Mouse (Mus musculus) layer of hippocampus, adult 9-10 months (tissue): Measurements from ENCODE around the gene Gna15.

Experiments
- DNase-seq: peaks from one replicate; pipeline ENCODE4 v3.0.0; 2022; ENCODE audit warnings: low spot score

Gna15 gene

DNA sequence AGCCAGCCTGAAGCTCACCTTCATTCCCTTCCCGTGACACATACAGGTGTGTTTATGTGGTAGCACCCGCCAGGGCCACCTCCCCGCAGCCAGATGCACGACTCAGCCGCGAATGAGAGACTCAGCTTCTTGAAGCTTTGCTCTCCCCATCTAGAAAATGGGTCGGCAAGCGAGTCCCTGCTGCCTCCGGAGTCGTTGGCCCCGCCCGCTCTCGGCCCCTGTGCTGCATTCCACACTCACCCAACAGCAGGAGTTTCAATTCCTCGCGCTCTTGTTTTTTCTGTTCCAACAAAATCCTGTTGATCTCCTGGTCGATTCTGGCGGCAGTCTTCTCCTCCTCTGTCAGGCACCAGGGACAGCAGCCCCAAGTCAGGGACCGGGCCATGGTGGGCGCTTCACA, 455 bp downstream of the Gna15 start:
- DNase-seq, result no peak

DNA sequence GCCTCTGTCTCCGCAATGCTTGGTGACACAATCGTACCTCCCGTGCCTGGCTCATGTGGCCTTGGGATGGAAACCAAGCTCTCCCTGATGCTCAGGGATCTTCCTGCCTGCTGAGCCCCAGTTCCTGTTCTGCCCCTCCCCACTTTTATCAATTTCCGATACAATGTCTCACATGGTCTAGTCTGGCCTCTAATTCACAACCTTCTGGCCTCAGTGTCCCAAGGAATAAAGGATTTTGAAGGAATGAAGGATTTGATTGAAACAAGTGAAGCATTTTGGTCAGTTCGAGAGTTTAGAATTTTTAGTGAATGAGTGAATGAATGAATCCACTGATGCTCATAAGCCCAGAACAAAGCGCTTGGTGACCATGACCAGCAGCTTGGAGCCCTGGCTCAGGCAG, 883 bp downstream of the Gna15 start:
- DNase-seq, result no peak

DNA sequence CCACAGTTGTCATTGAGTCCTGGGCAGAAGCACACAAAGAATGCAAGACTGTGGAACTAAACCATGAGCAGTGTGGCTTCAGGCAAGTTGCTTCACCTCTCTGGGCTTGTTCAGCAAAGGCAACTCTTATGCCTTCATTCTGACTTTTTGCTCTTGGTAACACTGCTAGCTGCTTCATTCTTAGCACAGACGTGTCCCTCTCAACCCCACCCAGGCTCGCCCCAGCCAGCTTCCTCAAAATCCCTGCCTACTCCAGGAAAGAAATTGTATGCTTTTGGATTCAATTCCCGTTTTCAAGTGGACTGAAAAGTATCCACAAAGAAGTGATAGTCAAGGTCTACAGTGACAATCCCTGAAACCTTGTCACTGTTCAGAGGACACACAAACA, 4.1 kb downstream of the Gna15 start:
- no peak for DNase-seq

DNA sequence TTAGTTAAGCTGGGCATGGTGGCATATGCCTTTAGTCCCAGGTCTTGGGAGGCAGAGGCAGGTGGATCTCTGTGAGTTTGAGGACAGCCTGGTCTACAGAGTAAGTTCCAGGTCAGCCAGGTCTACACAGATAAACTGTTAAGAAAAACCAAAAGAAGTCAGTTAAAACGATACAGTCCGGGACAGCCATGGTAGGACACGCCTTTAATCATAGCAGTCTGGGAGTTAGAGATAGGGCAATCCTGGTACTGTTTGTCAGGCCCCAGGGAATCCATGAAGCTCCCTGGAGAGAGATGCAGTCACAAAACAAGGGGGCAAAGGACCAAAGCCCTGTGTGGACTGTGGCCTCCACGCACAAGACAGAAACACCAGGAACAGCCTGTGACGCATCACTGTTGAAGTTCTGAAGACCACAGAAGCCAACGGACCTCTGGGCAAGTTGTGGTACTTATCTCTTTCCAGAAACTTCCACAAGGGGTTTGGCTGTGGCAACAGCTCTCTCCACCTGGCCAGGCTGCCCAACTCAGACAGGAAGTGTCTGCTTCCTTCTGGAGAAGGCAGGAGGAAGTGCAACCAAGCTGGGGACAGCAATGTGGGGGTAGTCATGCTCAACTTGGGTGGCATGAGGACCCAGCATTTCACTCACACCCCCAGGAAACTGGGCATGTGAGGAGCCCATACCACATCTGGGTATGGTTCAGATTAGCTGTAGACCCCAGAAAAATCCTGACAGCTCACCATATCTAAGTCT, 4.6 kb downstream of the Gna15 start:
- DNase-seq, result no peak

DNA sequence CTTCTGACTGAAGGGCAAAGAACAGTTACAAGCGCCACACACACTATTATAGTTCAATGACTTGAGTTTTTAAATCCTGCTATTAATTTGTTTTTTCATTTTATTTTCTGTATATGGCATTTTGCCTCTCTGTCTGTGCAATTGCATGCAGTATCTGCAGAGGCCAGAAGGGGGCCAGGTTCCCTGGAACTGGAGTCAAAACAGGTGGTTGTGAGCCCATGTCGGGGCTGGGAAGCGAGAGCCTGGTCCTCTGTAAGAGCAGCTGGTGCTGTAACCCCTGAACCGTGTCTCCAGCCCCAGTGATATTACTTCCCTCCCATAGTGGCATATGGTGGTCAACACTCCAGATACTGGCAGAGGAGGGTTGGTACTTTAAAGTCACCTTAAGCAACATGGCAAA, 5.5 kb downstream of the Gna15 start:
- no peak for DNase-seq

DNA sequence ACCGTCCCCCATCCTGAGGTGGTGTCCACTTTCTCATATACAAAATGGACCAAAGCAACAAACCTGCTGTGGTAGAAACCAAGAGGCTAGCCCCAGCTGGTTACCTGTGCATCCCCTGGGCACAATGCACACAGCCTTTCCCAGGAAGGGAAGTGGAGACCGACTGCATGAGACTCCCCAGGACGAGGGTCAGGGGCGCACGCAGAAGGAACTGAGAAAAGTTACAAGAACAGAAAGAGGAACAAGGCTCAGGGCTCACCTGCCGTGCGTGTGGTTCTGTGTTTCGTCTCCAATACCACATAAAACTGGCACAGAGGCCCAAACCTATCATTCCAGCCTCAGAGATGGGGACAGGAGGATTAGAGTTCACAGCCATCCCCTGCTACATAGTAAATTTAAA, 6.8 kb downstream of the Gna15 start:
- no peak for DNase-seq

DNA sequence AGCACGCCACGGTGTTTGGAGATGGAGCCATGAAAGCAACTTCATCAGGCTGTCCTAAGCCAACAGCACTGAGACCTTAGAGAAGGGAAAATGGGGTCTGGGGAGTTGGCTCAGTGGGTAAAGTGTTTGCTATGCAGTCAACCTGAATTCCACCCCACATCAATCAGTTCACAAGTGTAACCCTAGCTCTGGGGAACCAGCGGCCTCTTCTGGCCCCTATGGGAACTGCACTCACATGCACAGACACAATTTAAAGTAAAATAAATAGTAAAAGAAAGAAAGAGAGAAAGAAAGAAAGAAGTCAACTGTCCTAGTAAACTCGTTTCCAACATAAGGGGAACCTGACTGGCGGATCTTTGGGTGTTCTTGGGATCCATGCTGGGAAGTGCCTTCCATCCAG, 10.2 kb downstream of the Gna15 start:
- no peak for DNase-seq

DNA sequence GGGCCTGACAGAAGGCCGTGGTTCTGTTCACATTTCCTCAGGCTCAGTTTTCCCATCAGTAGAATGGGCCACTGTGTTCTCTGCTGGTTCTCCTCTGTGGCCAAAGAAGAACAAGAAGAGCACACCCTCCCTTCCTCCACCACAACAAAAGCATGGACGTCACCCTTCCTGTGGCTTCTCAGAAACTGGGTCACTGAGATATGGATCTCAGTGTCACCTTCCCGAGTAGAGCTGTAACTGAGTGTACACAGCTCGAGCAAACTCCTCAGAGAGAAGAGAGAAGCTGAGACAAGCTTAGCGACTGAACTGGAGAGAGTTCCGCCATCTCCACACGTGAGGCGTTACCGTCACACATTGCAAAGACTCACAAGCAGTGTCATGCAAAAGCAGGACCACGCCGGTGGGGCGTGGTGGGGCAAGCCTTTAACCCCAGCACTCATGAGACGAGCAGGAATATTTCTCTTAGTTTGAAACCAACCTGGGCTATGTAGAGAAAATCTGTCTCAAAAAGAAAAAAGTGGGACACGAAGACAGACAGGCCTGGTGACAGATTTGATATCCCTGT, 13.7 kb downstream of the Gna15 start:
- DNase-seq, result no peak

DNA sequence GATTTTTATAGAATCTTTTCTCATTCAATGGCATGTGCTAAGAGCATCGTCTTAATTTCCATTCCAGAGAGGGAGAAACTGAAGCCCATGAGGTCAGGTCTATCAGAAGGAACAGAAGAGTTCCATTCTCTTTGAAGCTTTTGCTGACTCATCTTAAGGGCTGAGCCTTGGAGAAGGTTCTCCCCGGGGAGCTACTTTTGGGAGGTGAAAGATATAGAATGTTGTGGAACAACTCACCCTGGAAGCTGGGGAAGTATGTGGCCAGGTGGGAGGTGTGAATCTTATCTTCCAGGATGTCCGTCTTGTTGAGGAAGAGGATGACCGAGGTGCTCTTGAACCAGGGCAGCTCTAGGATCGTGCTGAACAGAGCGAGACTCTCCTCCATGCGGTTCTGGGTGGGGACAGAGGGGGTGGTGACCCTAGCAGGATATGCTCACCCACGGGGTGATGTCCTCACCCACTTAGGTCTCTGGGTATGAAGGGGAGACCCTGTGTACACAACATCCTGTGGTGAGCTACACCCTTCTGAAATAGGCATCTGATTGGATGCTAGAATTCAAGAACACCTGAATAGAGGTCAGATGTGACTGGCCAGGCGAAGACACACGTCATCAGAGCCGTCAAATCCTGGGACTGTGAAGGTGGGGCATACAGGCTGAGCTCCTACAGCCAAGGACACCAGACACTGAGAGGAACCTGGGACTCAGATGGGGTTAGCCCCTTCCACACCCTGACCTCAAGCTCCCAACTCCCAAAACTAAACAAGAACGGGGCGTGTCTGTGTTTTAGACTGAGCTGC, 16.1 kb downstream of the Gna15 start:
- DNase-seq, result no peak

DNA sequence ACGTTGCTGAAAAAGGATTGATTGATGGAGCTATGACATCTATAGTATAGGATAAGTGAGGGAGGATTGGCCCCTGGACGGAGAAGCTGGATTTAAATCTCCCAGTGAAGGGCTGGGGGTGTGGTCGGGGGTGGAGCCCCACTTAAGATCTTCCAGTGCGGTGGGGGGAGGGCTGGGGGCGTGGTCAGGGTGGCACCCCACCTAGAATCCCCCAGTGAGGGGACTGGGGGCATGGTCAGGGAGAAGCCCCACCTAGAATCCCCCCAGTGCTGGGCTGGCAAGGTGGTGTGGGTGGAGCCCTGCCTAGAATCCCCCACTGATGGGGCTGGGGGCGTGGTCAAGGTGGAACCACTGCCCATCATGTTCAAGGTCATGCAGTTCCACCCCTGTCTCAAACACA, 16.9 kb downstream of the Gna15 start:
- DNase-seq, result no peak

DNA sequence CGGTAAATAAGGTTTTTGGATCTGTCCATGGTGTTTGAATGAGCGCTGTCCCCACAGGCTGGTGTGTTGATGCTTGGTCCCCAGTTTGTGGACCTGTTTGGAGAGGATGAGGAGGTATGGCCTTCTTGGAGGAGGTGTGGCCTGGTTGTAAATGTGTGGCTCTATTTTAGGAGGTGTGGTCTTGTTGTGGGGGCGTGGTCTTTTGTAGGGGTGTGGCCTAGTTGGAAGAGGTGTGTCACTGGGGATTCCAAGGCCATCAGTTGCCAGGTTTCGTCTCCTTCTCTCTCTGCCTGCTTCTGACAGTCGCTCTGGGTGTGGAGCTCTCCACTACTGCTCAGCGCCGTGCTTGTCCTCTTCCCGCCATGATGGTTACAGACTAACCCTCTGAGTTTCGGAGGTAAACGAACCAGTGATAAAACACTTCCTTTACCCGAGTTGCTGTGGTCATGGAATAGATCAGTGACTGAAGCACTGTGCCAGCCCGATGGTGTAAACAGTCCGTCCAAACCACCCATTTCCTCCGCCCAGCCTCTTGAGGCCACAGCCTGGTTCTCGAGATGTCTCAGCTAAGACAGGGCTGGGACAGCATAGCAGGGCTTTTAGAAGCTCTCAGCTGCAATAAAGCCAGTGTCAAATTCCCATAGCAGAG, 18.9 kb downstream of the Gna15 start:
- no peak for DNase-seq

DNA sequence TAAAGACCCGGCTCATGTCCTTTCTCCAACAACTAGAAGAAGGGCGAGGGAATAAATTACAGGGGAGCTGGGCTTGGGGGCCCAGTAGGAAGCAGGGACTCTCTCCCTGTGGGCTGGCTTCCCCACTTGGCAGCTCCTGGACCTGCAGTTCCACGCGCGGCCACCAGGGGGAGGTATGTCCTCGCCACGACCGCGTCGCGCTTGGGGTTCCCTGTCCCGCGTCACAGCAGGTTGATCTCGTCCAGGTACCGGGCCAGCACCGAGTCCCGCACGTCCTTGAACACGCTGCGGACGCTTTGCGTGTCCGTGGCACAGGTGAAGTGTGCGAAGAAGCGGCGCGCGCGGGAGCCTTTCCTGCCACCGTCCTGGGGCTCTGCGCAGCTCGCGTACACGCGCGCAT, 21.4 kb downstream of the Gna15 start:
- no peak for DNase-seq

DNA sequence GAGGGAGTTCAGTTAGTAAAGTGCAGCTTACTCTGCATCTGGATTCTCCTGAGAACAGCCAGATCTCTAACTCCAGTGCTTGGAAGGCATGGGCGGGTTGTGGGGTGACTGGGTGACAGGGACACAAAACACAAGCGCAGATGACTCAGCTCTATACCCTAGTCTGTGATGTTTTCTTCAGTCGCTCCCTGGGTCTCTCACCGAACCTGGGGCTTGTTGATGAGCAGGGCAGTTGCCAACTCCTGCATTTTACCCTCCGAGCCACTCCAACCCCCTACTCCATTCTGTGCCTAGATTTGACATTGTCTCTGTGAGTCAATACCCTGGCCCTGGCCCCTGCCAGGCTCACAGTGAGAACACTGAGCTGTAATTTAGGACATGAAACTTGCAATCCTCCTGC, 22.2 kb downstream of the Gna15 start:
- DNase-seq, result no peak

DNA sequence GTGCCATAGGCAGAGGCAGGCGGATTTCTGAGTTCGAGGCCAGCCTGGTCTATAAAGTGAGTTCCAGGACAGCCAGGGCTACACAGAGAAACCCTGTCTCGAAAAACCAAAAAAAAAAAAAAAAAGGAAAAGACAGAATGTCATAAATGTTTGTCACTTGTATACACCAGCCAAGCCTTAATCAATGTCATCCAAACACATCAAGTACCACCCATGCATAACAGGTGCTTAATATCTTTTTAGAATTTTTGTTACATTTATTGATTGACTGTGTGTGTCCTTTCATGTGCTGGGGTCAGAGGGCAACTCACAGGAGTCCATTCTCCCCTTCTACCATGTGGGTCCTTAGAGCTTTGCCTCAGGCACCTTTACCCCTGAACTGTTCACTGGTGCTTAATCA, 24.0 kb downstream of the Gna15 start, which contains the start of gene S1pr4:
Gene S1pr4, minus strand, starts transcription at position 101 of the 400 bp plus-strand sequence.
- DNase-seq, result no peak

DNA sequence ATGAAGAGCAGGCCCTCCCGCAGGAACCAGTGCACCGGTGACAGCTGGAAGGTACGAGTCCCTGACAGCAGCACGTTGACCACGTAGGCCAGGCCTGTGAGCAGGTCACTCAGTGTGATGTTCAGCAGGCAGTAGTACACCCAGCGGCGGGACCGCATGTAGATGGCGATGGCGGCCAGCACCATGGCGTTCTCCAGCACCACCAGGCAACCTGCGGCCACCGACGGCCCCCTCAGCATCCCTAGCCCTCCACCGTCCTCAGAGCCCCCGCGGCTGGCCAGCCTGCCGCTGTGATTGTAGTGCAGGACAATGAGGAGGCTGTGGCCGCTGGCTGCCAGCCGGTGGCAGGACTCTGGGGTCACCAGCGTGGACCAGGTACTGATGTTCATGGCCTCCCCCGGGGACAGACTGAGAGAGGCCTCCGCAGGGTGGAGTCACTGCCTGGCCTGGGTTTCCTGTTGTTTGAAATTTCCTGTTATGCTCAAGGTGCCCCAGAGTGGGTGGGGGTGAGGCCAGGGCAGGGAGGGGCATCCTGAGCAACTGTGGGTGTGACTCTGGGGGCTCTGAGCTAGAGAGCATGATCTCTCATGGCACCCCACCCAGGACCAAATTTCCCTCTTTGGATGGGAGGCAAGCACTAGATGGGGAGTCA, 24.6 kb downstream of the Gna15 start:
- no peak for DNase-seq

DNA sequence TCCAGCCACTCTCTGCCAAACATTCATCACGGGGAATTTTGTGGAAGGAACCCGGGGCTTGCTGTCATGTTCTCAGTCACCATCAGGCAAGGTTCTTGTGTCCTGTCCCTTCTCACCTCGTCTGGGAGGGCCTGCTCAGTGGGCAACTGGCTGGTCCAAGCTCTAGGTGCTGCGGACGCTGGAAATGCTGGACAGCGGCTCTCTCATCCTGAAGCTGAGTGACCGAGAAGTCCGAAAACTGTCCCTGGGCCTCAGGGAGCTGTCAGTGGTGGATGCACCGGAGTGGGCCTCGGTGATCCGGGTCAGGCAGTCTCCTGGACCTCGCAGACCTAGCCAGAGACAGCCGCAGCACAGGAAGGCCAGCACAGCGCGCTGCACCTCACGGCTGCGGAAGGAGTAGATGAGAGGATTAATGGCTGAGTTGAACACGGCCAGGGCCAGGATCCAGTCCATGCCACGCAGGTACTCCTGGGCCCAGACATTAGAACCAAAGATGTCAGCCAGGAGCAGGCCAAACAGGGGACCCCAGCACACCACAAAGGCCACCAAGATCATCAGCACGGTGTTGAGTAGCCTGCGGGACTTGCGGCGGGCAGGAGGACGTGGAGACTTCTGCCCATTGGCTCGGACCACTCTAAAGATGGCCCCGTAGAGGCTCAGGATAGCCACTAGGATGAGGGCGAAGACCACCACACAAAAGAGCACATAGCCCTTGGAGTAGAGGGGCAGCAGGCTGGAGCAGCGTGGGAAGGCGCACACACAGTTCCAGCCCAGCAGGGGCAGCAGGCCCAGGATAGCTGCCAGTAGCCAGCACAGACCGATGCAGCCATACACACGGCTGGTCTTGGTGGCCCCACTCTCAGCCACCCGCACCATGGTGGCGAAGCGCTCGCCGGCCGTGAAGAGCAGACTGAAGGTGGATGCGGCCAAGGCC, 25.4 kb downstream of the Gna15 start:
- DNase-seq, result no peak

DNA sequence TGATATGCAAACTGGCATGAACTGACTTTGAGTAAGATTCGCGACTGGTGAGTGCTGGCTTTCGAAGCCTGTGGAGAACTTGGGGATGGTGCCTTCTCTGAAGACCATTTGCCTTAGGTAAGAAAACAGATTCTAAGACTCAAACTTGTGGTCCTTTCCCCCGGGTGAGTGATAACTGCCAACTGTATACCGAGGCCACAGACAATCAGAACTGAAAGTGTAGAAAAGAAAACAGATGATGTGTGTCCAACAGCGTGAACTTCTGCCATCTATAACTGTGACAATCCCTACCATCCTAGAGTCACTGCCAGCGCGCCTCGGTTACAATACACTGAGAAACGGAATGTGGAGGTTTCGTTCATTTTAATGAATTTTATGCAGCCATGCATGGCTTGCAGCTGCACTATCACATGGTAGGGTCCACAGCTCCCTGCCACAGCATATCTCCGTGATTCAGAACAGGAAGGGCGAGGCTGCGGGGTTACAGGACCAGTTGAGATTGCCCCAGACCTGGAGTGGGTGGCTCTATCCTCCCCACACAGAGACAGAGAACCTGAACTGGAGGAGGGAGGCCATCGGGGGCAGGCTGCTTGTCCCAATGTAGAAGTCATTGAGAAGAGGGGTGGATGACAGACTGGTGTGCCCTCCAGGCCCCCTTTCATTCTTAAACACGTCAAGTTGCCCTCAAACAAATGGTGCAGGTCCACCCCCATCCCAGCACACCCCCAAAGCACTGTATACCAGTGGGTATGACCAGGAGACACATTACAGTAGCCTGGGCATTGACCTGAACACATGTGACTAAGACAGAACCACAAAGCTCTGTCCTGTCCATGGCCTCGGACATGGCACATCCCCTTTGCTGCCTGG, 26.4 kb downstream of the Gna15 start:
- no peak for DNase-seq

DNA sequence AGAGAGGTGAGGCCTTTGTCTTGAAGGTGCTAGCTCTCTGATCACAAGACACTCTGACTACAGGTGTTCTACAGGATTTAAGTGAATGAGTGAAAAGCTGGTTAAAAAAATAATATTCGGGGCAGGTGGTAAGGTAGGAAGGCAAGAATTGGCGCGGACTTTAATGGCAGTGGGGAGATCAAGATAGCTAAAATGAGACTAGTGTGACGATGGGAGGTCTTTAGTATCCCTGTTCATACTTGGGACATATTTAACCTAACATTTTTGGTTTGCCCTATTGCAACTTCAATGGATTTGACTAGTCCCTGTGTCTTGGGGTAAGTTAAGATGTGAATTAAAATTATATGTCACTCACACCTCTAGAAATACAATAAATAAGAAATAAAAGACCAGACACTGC, 27.1 kb downstream of the Gna15 start:
- DNase-seq, result no peak

DNA sequence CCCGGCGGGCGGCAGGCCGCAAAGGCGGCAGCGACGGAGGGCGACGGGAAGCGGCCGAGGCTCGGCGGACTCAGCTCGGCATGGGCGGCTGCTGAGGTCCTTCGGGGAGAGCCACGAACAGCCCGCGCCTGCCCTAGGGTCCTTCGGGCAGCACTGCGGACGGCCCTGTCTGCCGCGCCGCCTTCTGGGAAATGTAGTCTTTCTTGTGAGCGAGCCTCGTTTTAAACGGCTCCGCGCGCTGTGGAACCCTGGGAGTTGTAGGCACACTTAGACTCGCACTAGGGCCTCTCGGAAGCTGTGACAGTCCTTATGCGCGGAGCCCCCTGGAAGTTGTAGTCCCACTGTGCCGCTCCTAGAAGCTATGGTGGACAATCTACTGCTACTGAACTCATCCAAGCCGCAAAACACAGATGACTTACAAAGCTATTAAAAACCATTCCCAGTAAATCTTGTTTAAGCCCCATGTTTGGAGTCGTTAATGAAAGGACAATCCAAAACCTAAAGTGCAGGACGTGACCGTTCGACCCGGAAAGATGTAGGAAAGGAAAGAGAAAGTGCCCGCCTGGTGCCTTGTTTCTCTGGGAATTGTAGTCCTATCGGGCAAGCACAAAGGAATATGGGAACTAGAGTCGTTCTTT, 27.6 kb downstream of the Gna15 start, which contains the start of gene Ncln:
Gene Ncln, minus strand, starts transcription at position 129 of the 638 bp plus-strand sequence.
- peak; percentile 97 for DNase-seq
